8 mouse cellular contexts compared by ENCODE assay signal in genomic region chr15:96488941-96489786, GRCm38 (mm10). TPM values are rescaled to one million over a fixed set of nuclear protein-coding genes. Genes with fewer than 3 reads are reported as not detected.
A peak's percentile ranks its signal among the peaks of the same experiment; 100 is the strongest.
DNase-seq lines count a peak whose midpoint lies in the region; ATAC-seq lines count a peak whose summit lies in the region.

No protein-coding gene starts in this region.

- H3K4me1 ChIP-seq in embryonic facial prominence, embryonic 11.5 days (ENCODE audit: control insufficient read depth, insufficient read depth, low read length) = peaks cover 4% of the 10 kb centered on the region; the same call in 1 of the 2 replicates
- H3K4me1 ChIP-seq in liver, embryonic 13.5 days (replicated peaks) = peaks cover 14% of the 10 kb centered on the region

- H3K9me3 ChIP-seq in embryonic facial prominence, embryonic 11.5 days (replicated peaks; ENCODE audit: control insufficient read depth, low read length) = no peaks in the 10 kb centered on the region
- H3K9me3 ChIP-seq in liver, embryonic 13.5 days (replicated peaks) = no peaks in the 10 kb centered on the region

- H3K36me3 ChIP-seq in embryonic facial prominence, embryonic 11.5 days (replicated peaks; ENCODE audit: control insufficient read depth, insufficient read depth, low read depth, low read length) = no peaks in the 10 kb centered on the region
- H3K36me3 ChIP-seq in liver, embryonic 13.5 days = no peaks in the 10 kb centered on the region

- H3K4me3 ChIP-seq in embryonic facial prominence, embryonic 11.5 days (ENCODE audit: low read depth, low read length) = no peak overlapping the region
- peak overlapping the region; percentile 11; the same call in 1 of the 2 replicates for H3K4me3 ChIP-seq in liver, embryonic 13.5 days (replicated peaks)

- ATAC-seq in embryonic facial prominence, embryonic 11.5 days (replicated peaks; ENCODE audit: insufficient number of reproducible peaks, low FRiP score, low TSS enrichment, low read depth) = peak; percentile 75; the same call in 1 of the 2 replicates
- peak; percentile 74 for ATAC-seq in liver, embryonic 13.5 days (ENCODE audit: low read depth)

- intact Hi-C loops in heart, postnatal 10 days (cut with DNase I) = no loop called here

- no peaks in the 10 kb centered on the region for H3K27me3 ChIP-seq in embryonic facial prominence, embryonic 11.5 days (ENCODE audit: control insufficient read depth, insufficient read depth, low read length)
- no peaks in the 10 kb centered on the region for H3K27me3 ChIP-seq in liver, embryonic 13.5 days

- no peak overlapping the region for H3K9ac ChIP-seq in embryonic facial prominence, embryonic 11.5 days (replicated peaks; ENCODE audit: low read length)
- peak overlapping the region; percentile 26; the same call in 1 of the 2 replicates for H3K9ac ChIP-seq in liver, embryonic 13.5 days

- 27% methylated on average over 20 of the region's 20 CpGs for WGBS in embryonic facial prominence, embryonic 11.5 days
- WGBS in liver, embryonic 13.5 days (ENCODE audit: insufficient replicate concordance) = 23% methylated on average over 20 of the region's 20 CpGs

- DNase-seq in cerebellum, postnatal 14 days = peak; percentile 24 to 37
- DNase-seq in cerebellum, adult 11 months = no peak
- DNase-seq in B cell, adult 2 months = peak; percentile 46 to 54
- DNase-seq in embryonic facial prominence, embryonic 11.5 days (ENCODE audit: low spot score) = peak; percentile 63
- peak; percentile 17 to 36 for DNase-seq in heart, postnatal 10 days
- DNase-seq in liver, embryonic 13.5 days = peak; percentile 11
- peak; percentile 57 for DNase-seq in ovary, postnatal 36 days (ENCODE audit: low spot score)
- DNase-seq in frontal cortex, postnatal 25 days (ENCODE audit: low spot score in 2 of 2) = no peak

- no peak overlapping the region for H3K4me2 ChIP-seq in embryonic facial prominence, embryonic 11.5 days (ENCODE audit: low read depth, low read length)
- peak overlapping the region; percentile 38 for H3K4me2 ChIP-seq in liver, embryonic 13.5 days

- H3K27ac ChIP-seq in embryonic facial prominence, embryonic 11.5 days (replicated peaks; ENCODE audit: low read depth, low read length) = no peak overlapping the region
- no peak overlapping the region for H3K27ac ChIP-seq in liver, embryonic 13.5 days

RNA-seq across cellular contexts. Expression of gene Scaf11, which starts 28.5 kb away (rescaled TPM):
- polyA plus RNA-seq in embryonic facial prominence, embryonic 11.5 days (2014; fragmentation: Nextera tagmentation; extraction: Ambion mirVana) = 123 and 138 TPM in 2 replicates
- total RNA-seq in heart, postnatal 10 days (2021) = 10 to 100 TPM; 59.1 to 59.6 TPM
- 53.4 and 57.0 TPM in 2 replicates for polyA plus RNA-seq in liver, embryonic 13.5 days (2015; fragmentation: Nextera tagmentation; extraction: Ambion mirVana)

Comparison
In these comparisons a context has a peak if more than half of its experiments do, and no peak if none do; other contexts are left out.
1. DNase-seq: peak in cerebellum, postnatal 14 days (2 of 2), B cell, adult 2 months (2 of 2), embryonic facial prominence, embryonic 11.5 days (single experiment), heart, postnatal 10 days (2 of 2), liver, embryonic 13.5 days (single experiment) and ovary, postnatal 36 days (single experiment); none in cerebellum, adult 11 months (single experiment) and frontal cortex, postnatal 25 days (0 of 2).